Mouse (Mus musculus): Measurements from ENCODE around the gene Plch2.

Plch2 gene

DNA sequence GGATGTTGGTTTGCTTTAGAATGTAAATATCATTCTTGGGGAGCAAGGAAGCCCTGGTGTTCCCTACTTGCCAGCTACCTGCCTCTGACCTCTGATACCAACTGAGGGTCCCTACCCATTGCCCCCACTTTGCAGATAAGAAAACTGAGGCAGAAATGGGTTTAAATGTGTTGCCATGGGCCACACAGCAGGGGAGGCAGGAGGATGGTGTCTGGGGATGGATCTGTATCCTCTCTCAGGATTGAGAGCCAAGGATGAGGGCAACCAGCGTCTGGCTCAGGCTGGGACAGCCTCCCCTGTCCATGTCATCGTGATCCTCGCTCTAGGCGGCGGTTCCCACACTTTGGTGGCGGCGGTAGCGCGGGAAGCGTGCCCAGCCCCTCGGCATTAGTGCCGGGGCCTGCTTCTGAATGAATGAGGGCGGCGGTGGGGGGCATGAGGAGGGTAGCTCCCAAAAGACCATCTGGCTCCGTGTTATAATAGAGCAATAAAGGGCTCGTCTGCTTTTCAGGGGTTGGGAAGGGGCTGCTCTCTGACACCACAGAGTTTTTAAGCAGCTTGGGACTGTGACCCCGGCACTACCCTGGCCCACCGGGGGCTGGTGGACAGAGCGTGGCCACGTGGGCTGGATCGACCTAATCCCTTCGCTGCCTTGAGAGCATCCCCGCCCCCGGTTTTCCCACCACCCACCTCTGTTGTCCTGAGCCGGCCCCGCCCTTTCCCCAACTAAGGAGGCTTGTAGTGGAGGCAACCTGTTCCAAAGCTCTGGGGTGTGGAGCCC is 103.9 kb downstream of the Plch2 start:
- peak; percentile 32 for DNase-seq

DNA sequence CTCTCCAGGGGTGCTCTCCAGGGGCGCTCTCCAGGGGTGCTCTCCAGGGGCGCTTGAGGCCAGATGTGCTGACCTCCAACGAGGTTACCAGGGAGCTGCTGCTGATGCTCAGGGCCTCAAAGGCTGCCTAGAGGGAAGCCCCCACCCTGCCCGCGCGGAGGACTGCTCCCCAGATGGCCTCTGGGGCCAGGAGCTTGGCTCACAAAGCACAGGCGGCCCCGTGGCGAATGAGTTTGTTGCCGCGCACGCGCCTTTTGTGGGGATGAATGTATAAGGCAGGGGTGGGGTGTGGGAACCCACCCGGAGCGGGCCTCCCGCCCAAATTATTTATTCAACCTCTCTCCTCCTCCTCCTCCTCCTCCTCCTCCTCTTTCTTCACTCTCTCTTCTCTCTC is 107.0 kb downstream of the Plch2 start:
- DNase-seq = no peak

DNA sequence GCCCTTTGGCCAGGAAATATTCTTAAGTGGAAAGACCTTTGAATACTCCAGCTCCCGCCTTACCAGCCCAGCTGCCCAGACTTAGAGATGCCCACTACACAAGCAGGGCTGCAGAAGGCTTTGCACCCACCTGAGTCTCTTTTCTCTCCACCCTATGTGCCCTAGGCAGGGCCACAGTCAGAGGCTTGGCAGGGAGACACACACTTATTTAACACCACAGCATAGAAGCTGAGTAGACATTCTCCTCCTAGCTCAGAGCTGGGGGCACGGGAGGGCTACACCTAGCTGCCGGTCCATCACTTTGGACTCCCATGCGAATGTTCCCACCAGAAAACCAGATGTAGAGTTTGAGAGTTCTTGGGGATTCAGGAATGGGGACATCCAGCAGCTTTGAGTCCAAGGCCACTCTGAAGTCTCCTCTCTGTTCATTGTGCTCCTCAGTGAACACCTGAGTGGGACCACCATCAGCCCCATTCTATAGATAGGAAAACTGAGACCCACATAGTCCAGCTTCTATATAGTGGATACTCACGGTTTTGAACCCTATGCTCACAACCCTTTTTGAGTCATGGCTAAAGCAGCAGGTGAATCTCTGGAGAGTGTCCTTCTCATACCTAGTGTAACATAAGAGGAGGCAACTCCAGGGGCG is 107.5 kb downstream of the Plch2 start:
- DNase-seq = no peak

DNA sequence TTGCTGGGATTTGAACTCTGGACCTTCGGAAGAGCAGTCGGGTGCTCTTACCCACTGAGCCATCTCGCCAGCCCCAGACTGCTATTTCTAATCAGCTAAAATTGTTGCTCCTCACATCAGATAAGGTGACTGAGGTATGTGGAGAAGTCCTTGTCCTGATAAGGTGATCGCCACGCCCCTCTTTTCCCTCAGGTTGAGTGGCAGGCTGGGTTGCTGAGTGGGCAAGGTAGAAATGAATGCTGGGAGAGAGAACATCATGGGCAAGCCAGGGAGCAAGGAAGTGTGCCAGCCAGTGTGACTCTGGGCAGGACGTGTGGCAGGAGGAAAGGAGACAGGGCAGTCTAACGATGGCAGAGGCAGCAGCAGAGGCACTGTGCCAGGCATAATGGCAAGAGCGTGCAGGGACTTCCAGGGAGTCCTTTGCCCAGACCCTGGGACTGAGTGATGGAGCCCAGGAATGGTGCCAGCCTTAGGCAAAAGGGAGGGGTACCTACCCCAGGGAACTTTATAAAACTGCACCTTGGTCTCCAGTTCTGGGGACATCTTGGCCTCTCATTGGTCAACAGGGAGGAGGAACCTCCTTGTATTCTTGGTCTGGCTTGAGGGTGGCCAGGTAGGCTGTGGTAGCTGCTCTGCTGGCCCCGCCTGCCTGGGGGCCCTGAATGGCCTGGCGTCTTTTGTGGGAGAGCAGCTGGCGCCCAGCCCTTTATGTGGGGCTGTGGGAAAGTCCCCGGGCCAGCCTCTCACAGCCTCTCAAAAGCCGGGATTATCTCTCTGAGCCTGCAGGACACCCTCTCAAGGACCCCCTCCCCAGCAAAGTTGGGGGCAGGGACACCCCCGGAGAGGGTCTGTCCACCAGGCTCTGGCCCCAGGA is 108.3 kb downstream of the Plch2 start:
- DNase-seq = peak; percentile 40

DNA sequence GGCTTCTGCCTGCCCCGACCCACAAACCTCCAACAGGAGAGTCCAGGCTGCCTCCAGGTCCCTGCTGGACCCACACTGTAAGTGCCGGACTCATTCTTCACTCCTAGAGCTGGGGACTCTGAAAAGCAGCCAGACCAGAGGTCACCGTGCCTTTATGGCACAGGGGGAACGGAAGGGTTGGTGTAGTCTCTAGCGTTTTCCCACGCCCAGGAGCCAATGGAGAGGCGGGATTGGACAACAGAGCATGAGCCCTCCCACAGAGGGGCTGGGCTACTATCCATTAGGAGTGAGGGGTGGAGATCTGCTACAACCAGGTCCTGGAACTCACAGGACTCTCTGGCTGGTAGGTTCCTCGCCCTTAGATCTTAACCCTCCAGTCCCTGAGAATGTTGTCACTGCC is 110.3 kb downstream of the Plch2 start:
- peak; percentile 75 for DNase-seq

DNA sequence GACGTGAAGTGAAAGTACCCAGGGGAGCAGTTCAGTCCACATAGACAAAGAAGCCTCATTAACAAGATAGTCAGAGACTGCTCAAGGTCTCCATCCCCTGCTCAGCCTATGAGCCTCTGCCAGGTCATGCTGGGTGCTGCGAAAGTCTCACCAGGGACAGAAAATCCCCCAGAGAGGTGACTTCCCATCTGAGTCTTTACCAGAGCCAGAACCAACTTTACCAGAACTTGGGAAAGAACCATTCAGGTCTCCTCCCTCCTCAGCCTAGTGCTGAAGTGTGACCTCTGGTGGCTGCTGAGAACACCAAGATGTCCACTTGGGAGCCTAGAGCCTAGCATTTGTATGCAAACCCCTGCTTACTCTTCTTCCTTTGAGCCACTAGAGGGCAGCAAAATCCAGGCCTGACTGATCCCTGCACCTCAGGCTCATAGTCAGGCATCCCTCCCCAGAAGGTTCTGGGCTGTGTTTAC is 112.4 kb downstream of the Plch2 start:
- DNase-seq = peak; percentile 85

DNA sequence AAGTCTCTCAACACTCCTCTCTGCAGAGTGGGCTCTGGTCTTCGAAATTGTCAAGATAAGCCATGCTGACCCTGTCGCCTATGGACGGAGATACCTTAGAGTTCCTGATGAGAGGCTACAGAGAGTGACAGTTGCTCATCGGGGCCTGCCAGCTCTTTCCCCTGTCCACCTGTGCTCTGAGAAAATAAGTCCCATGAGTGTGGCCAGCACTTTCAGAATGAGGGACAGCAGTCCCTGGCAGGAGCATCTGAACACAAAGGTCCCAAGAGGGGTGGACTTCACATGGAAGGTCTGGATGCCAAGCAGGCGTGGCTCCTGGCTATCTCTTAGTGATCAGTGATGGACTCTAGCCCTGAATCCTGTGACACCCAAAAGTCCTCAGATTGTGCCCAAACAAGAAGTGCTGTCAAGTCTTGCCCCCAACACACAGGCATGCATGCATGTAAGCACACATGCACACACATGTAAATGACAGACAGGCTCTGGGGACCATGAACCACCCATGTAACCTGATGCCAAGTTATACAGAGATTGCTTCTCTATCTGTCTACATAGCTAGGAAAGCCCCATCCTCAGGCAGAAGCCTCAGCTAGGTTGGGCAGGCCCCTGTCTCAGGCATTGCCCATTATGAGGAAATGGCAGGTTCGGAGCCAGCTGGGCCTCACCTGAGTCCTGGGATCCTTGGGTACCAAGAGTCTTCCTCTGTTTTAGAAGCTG is 113.1 kb downstream of the Plch2 start:
- DNase-seq = no peak

DNA sequence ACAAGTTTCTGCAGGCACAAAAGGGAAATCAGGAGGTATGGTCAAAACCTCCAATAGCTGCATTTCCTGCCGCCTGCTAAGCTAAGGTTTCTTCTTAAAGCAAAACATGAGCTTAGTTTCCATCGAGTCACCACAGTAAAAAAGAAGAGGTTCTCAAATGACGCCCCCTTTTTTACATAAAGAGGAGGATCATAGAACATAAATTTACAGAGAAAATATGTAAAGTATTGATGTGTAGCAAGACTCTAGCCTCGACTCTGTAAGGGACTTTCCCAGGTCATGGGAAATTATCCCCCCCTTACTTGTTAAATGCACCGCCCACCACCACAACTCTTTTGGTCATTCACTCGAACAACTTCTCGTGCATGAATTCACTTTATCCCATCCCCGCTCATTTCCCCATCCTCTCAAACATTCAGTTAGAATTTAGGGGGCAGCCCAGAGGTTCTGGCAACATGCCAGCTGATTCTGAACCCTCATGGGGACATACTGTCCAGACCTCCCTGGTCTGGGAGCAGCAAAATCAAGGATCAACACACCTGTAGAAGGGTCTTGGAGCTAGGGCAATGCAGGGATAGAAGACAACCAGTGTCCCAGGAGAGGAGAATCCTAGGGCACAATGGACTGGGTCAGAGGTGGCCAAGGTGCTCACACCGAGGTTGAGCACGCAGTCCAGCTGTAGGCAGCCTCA is 113.8 kb downstream of the Plch2 start:
- DNase-seq = no peak

DNA sequence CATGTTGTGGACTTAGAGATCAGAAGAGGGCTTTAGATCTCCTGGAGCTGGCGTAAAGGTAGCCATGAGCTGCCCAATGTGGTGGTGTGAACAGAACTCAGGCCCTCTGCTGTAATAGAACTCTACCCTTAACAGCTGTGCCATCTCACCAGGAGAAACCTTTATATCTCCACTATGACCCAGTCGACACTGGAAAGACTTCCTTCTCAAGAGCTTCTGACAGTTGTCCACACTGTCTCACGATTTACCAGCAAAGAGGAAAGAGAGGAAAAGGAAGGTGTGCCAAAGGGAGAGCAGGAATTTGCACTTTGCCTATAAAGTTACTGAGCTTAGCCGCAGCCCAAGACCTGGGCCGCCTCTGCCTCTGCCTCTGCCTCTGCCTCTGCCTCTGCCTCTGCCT is 114.8 kb downstream of the Plch2 start:
- no peak for DNase-seq

DNA sequence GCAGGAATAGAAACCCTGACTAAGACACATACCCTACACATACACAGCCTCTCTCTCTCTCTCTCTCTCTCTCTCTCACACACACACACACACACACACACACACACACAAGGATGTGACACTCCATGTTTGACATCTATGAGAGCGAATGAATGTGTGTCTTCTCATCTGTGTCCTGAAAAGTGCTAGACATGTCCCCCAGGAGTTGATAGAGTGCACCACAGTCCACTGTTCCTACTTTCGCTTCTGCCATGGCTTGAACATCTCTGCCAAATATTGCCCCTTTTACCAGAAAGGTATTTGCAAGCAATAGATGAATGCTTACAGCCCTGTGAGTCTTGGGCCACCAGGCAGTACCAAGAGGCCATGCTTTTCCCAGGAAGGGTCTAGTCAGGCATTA is 116.4 kb downstream of the Plch2 start:
- no peak for DNase-seq

DNA sequence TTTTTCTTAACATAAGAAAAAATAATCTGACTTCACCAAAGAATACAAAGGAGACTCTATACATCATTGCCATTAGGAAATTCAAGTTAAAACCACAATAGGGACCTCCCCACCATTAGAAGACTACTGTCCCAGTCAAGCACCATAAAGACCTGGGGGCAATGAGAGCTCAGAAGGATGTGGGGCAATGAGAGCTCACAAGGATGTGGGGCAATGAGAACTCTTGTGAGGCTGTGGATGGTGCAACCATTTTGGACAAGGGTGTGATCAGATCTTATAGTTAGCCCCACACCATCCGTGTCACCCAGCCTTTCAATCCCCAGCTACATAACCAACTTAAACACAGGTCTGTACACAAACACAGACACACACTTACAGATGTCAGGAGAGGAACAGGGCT is 118.8 kb downstream of the Plch2 start:
- DNase-seq = no peak

DNA sequence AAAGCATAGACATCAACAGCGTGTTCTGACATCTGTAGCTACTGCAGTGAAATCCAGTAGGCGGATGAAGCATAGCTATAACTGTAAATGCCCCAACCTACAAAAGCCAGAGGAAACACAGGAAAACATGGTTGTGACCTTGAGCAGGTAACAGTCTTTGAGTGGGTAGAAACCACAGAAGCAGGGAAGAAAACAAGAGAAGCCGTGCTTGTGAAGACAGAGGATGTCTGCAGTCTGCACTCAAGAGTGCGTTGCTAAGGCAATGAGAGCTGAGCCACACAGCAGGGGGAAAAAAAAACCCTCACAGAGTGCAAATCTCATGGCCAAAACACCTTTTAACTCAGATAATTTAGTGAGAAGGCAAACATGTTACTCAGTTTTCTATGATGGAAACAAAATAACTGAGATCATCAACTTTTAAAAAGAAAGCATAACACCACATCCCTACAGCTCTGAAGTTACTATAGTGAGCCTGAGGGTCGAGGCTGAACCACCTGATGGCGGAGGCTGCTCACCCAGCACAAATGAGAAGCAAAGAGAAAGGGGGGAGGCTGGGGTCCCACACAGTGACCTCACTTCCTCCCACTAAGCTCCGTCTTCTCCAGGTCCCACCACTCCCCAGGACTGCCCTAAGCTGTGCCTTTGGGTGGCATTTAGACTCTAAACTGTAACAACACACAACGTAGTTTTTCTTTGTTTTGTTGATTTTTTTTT is 119.9 kb downstream of the Plch2 start:
- DNase-seq = no peak

DNA sequence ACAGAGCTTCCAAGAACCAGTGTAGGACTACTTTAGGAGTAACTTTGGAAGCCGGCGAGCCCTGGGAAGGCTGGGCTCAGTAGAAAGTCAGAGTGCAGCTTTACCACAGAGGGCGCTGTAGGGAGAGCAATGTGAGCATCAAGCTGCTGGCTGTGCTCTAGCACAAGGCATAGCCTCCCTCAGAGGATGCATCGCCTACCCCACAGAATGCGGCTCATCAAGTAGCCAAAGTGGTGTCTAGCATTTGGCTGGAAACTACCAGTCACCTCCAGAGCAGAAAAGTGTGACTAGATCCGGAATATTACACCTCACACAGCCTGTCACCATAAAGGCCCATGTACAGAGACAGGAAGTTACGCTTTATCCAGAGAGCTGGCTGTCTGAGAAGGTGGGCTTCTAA is 120.8 kb downstream of the Plch2 start:
- no peak for DNase-seq

DNA sequence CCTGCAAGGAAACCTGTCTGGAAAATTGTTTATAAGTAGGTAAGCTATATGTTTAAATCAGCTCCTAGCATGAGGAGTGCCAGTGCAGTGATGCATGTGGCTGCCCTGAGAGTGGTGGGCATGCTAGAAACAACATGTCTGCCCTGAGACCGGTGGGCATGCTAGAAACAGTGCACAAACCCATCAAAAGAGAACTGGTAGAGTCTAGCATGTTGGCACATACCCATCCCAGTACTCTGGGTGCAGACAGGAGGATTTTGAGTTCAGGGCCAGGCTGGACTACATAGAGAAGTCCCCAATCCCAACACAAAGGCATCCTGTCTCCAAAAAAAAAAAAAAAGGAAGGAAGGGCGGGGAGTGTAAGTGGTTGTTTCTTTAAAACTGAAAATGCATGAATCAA is 121.8 kb downstream of the Plch2 start:
- DNase-seq = no peak

DNA sequence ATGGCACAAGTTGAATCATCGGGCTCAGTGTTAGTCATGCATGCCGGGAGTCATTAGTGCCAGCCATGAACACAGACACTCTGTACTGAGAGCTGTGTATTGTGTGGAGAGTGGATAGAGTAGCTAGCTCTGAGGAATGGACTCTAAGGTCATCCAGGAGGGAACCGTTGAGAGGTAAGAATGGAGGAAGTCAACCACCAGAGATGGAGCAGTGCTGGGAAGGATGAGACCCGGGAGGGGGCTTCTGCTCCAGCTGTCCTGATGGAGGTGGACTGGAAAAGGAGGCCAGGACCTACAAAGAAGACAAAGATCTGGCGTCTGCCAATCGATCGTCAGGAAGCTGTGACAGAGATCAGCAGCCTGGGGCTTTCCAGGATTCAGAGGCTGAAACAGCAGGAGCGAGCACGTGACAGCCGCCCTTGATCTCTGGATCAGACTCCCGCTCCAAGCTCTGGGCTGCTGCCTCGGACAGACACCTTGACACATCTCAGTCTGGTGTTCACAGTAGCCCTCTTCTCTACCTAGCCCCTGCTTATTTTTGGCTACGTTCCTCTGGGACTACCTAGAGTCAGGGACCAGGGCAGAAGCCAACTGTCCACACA is 123.2 kb downstream of the Plch2 start:
- no peak for DNase-seq
